Mouse (Mus musculus) cerebellum, adult 2 months (tissue): ENCODE measurements around the gene Spag7. TPM values are rescaled to one million over a fixed set of nuclear protein-coding genes. Genes with fewer than 3 reads are reported as not detected.

Source experiments
- DNase-seq, 2 experiments: peaks; one replicate each; pipeline ENCODE4 v3.0.0; 2021
- H3K27ac ChIP-seq: fragments of 200-500 bp; 2 replicates; pipeline ENCODE4 v1.5.1; 2012; ENCODE audit warnings: low read length, control low read depth, inconsistent platforms; ENCODE audit not compliant: insufficient read depth
- H3K27me3 ChIP-seq: fragments of 200-500 bp; 2 replicates; pipeline ENCODE4 v1.6.1; 2012; ENCODE audit warnings: inconsistent platforms, mild to moderate bottlenecking, low read length, moderate library complexity; ENCODE audit not compliant: control insufficient read depth, insufficient read depth
- H3K4me1 ChIP-seq: fragments of 200-500 bp; 2 replicates; pipeline ENCODE4 v1.6.1; 2011; ENCODE audit warnings: low read length; ENCODE audit not compliant: control insufficient read depth, insufficient read depth
- H3K4me3 ChIP-seq: fragments of 200-500 bp; replicated peaks from 2 replicates; pipeline ENCODE3; 2011; ENCODE audit warnings: mild to moderate bottlenecking, low read depth, low read length, control low read depth; ENCODE audit not compliant: insufficient read depth
- CTCF ChIP-seq: fragments of 200-500 bp; IDR thresholded peaks from 2 replicates; pipeline ENCODE4 v1.5.1; 2011; ENCODE audit warnings: low read depth, mild to moderate bottlenecking, control low read depth, low read length, moderate library complexity, borderline replicate concordance; ENCODE audit not compliant: insufficient read depth
- POLR2A ChIP-seq: fragments of 200-500 bp; IDR thresholded peaks from 2 replicates; pipeline ENCODE4 v1.6.1; 2011; ENCODE audit warnings: low read length, control low read depth, borderline replicate concordance; ENCODE audit not compliant: insufficient read depth
- WGBS: fragments of 180-500 bp; shearing (Covaris S2); methylation state at CpG from one replicate; pipeline ENCODE4 v1.1.7; 2018; 5-methylcytosine and 5-hydroxymethylcytosine counted together
- polyA plus RNA-seq: library from polyadenylated mRNA; depleted of rRNA; stranded (reverse); fragments of >200 nt; gene quantifications from 2 replicates; pipeline ENCODE4 v1.2.3, GENCODE M21; 2012

Spag7 gene
- polyA plus RNA-seq, 1 experiment: 93.2 TPM

DNA sequence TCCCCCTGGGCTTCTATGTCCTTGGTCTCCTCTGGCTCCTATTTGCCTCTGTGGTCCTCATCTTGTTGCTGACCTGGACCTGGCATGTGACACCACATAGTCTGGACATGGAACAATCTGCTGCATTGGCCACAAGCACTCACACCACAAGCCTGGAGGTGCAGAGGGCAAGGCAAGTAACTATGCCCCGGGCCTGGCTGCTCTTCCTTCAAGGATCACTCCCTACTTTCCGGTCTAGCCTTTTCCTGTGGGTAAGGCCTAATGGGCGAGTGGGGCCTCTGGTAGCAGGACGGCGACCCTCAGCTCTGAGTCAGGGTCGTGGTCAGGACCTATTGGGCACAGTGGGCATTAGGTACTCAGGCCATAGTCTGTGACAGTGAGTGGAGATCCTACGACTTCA is 28.0 kb downstream of the Spag7 start:
- TF ChIP-seq POLR2A: no peak
- no peak for TF ChIP-seq CTCF
- WGBS: 82% methylated on average over 7 of the region's 7 CpGs
- no peak for DNase-seq

DNA sequence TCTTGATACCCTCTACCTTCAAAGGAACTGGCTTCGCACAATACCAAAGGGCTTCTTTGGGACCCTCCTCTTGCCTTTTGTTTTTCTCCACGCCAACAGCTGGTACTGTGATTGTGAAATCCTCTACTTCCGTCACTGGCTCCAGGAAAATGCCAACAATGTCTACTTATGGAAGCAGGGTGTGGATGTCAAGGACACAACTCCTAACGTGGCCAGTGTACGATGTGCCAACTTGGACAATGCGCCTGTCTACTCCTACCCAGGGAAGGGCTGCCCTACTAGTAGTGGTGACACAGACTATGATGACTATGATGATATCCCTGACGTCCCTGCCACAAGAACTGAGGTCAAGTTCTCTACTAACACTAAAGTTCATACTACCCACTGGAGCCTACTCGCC is 29.2 kb downstream of the Spag7 start:
- no peak for DNase-seq
- Histone ChIP-seq H3K4me1 (peaks cover under 1% of the 10 kb centered on the region; the same call in 1 of the 2 replicates), H3K4me3 (no peak overlapping the region), H3K27ac (no peak overlapping the region), H3K27me3 (no peaks in the 10 kb centered on the region)
- 81% methylated on average over 8 of the region's 8 CpGs for WGBS
- TF ChIP-seq CTCF (no peak), POLR2A (no peak)

More for the DNA sequence above, 28.0 kb downstream of the Spag7 start:
- Histone ChIP-seq H3K27ac (no peak overlapping the region), H3K4me1 (peaks cover 11% of the 10 kb centered on the region), H3K27me3 (no peaks in the 10 kb centered on the region), H3K4me3 (no peak overlapping the region)

DNA sequence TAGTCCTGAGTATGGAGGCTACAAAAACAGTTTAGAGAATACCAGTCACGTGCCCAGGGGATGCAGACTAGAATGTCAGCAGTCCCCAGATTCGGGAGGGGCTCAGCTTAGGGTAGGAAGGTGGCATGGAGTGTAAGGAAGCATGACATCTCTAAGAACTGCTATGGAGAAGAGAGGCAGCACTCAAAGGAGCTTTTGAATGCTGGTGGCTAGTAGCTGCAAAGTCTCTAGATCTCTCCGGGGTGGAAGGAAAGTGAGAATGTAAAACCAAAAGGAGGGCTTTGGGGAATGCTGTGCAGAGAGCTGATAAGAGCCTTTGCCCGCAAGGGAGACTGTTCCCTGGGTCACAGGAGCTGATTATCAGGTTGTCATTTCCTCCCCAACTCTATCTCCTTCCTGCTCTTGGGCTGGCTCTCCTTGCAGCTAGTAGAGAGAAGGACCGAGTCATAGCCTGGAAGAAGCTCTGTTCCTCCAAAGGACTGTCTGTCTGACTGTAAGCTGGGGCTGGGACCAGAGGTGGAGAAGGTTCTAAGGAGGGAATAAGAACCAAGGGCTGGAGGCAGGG is 30.4 kb downstream of the Spag7 start, which contains the start of gene Gp1ba:
Gene Gp1ba (plus strand): TSS at position 409 of the 565 bp plus-strand sequence.
- Histone ChIP-seq H3K27ac (no peak within 1 kb of the TSS), H3K27me3 (no peaks in the 10 kb centered on the region), H3K4me1 (no peaks in the 10 kb centered on the region), H3K4me3 (no peak within 1 kb of the TSS)
- TF ChIP-seq CTCF: no peak
- TF ChIP-seq POLR2A: no peak
- no peak for DNase-seq
- 54% methylated on average over 5 of the region's 5 CpGs for WGBS

DNA sequence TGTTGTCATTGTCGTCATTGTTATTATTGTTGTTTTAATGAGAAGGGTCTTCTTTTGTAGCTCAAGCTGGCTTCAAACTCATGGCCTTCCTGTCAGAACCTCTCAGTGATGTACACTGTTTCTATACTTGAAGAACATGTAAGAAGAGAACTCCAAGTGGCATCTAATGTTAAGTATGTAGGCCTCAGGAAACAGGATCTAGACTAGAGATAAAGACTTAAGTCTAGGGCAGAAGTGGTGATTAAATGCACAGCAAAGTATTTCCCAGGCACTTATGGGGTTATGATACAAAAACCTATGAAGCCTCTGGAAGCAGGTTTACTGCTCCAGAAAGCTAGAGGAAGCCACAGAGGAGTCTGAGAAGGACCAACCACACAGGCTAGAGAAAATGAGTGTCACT is 30.9 kb downstream of the Spag7 start:
- no peak overlapping the region for H3K4me3 ChIP-seq
- 79% methylated on average over 1 of the region's 1 CpGs for WGBS
- H3K27me3 ChIP-seq: no peaks in the 10 kb centered on the region
- DNase-seq: no peak
- TF ChIP-seq POLR2A (no peak), CTCF (no peak)
- no peaks in the 10 kb centered on the region for H3K4me1 ChIP-seq
- no peak overlapping the region for H3K27ac ChIP-seq

DNA sequence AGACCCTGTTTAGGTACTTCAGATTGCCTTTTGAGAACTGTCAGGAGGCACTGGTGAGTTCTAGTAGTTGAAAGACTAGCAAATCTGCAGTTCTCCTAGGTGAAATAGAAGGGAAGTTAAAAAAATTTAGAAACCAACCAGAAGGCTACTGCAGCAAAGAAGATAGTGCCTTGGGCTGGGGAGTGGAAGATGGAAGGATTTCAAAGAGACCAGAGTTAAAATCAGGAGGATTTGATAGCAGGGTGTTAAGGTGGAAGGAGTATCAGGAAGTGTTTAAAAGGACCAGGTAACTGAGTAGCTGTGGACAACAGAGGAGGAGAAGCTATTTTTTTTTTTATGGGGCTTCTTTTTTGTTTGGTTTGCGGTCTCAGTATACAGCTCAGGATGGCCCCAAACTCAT is 31.5 kb downstream of the Spag7 start:
- Histone ChIP-seq H3K27me3 (no peaks in the 10 kb centered on the region), H3K4me1 (no peaks in the 10 kb centered on the region), H3K27ac (no peak overlapping the region), H3K4me3 (no peak overlapping the region)
- 94% methylated on average over 1 of the region's 1 CpGs for WGBS
- no peak for DNase-seq
- TF ChIP-seq CTCF (no peak), POLR2A (no peak)

DNA sequence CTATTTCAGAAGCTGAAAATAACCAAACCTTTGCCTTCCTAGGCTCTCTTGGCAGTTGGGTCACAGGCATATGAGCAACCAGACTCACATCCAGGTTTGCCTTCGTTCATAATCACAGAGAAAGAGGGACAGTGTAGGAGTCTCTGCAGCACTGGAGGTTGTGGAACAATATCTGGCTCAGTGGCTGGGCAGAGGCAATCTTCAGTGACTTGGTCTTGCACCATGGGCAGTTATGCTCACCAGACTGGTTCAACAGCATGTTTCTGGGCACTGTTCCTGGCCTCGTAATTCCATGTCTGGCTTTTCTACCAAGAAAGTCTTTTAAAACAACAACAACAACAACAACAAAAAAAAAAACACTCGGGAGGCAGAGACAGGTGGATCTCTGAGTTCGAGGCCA is 33.6 kb downstream of the Spag7 start:
- H3K27me3 ChIP-seq: no peaks in the 10 kb centered on the region

DNA sequence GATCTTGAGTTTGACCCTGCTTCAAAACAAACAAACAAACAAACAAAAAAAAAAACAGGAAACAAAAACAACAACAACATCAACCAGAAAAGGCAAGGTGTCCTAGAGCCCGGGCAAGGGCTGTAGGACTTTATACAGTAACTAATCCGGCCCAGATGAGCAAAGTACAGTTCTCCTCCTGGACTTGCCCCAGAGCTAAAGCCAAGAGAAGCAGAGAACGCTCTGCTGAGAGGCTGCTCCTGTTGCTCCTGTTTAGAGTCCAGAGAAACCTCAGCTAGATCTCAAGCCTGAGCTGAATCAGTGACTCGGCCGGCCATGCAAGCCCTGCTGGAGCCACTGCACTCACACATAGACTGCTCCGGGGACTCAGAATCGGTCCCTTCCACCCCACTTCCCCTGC is 39.1 kb downstream of the Spag7 start:
- no peak overlapping the region for H3K27ac ChIP-seq
- WGBS: 69% methylated on average over 7 of the region's 7 CpGs

More for the DNA sequence above, 33.6 kb downstream of the Spag7 start:
- 70% methylated on average over 4 of the region's 4 CpGs for WGBS
- DNase-seq: no peak
- Histone ChIP-seq H3K4me3 (no peak overlapping the region), H3K27ac (no peak overlapping the region), H3K4me1 (no peaks in the 10 kb centered on the region)
- TF ChIP-seq CTCF (no peak), POLR2A (no peak)

DNA sequence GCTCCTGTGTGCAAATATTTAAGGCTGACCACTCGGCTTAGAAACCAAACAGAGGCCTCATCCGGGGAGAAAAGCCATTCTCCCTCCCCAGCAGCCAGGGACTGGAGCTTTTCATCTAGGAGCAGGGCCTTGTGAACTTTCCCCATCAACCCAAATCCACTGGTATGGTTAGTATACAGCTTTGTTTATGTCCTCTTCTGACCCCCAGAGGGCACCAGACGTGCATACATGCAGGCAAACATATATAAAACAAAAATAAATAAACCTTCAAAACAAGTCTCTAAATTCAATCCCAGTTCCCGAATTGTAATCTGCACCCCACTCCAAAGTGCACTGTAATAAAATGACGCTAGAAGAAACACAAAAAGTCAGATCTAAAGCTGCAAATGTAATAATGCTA is 39.7 kb downstream of the Spag7 start:
- TF ChIP-seq CTCF (peak; percentile 31; the same call in 1 of the 2 replicates), POLR2A (no peak)
- Histone ChIP-seq H3K4me1 (no peaks in the 10 kb centered on the region), H3K4me3 (no peak overlapping the region), H3K27ac (no peak overlapping the region), H3K27me3 (no peaks in the 10 kb centered on the region)
- 54% methylated on average over 5 of the region's 5 CpGs for WGBS
- DNase-seq: no peak

More for the DNA sequence above, 39.1 kb downstream of the Spag7 start:
- no peak for TF ChIP-seq CTCF
- no peak for TF ChIP-seq POLR2A
- no peaks in the 10 kb centered on the region for H3K27me3 ChIP-seq
- DNase-seq: no peak
- H3K4me1 ChIP-seq: no peaks in the 10 kb centered on the region
- no peak overlapping the region for H3K4me3 ChIP-seq
